Mouse (Mus musculus) ES-E14 (cell line): Measurements from ENCODE around the gene Asns.
A peak's percentile ranks its signal among the peaks of the same experiment; 100 is the strongest.

Experiments
- MAFK ChIP-seq: IDR thresholded peaks from 2 replicates; pipeline ENCODE4 v1.6.1; 2014; ENCODE audit warnings: mild to moderate bottlenecking, low read depth, low read length, inconsistent platforms; ENCODE audit not compliant: insufficient read depth
- ZC3H11A ChIP-seq: IDR thresholded peaks from 2 replicates; pipeline ENCODE4 v1.6.1; 2012; ENCODE audit warnings: low read depth, mild to moderate bottlenecking, inconsistent platforms, low read length, borderline replicate concordance

GRCm38 (mm10) chr6:7660377-7661080 lies 32.5 kb downstream of the Asns start:
- TF ChIP-seq ZC3H11A, result peak; percentile 68; the same call in 1 of the 2 replicates
- TF ChIP-seq MAFK, result no peak
